Mouse (Mus musculus): ENCODE measurements at regions not wholly inside any gene's neighbourhood (a gene's known extent, or its start where the extent isn't known, plus 50 kb on each side); places are given as distances from the start of the nearest gene placed in this dataset.

DNA sequence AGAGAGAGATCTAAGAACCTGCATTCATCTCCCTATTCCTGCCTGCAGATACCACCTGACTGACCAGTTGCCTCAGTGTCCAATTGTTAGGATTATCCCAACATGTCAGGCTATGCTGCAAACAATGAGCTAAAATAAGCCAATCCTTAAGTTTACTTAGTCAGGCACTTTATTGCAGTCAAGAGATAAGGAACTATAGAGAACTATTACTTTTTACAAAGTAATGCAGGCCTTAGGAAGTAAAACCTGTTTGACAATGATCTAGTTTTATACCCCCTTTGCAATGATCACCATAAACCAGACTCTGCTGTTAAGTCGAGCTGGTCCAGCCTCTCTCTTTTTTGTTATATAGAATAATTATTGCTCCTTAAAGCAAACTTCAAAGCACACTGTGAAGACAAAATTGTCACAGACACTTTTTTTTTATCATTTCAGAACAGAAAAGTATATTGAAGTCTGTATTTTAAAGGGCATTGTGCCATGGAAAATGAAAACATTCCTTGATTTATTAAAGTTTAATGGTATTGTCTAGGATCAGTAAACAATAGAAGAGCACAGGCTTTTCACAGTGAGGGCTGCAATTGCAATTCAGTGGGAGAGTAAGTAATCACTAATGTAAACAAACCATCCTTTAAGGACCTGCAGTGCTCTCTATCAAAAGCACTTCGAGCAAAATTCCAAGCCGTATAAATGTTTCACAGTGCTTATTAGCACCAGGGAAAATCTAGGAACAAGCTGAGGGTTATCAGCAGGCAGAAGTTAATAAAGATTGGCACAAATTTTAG, 152.7 kb downstream of the Gnat3 start:
- no peak overlapping the region for H3K9ac ChIP-seq (replicated peaks; ENCODE audit: low read depth)
- DNase-seq (ENCODE audit: low spot score) = no peak
- no peak overlapping the region for H3K27ac ChIP-seq (ENCODE audit: low read length)
- H3K27me3 ChIP-seq (replicated peaks; ENCODE audit: insufficient read depth, low read length) = no peaks in the 10 kb centered on the region
- no peak overlapping the region for H3K4me2 ChIP-seq (replicated peaks; ENCODE audit: low read depth, low read length)
- no peaks in the 10 kb centered on the region for H3K9me3 ChIP-seq (ENCODE audit: low read length)
- H3K4me1 ChIP-seq (ENCODE audit: insufficient read depth, low read depth, low read length) = no peaks in the 10 kb centered on the region
- WGBS = 3% methylated on average over 3 of the region's 3 CpGs
- ATAC-seq = no peak
- no peaks in the 10 kb centered on the region for H3K36me3 ChIP-seq (ENCODE audit: insufficient read depth, low read length)
- no peak overlapping the region for H3K4me3 ChIP-seq (ENCODE audit: low read depth, low read length)
- TF ChIP-seq EP300 (IDR thresholded peaks at IDR 0.05) (no peak), CTCF (IDR thresholded peaks at IDR 0.05) (no peak)

DNA sequence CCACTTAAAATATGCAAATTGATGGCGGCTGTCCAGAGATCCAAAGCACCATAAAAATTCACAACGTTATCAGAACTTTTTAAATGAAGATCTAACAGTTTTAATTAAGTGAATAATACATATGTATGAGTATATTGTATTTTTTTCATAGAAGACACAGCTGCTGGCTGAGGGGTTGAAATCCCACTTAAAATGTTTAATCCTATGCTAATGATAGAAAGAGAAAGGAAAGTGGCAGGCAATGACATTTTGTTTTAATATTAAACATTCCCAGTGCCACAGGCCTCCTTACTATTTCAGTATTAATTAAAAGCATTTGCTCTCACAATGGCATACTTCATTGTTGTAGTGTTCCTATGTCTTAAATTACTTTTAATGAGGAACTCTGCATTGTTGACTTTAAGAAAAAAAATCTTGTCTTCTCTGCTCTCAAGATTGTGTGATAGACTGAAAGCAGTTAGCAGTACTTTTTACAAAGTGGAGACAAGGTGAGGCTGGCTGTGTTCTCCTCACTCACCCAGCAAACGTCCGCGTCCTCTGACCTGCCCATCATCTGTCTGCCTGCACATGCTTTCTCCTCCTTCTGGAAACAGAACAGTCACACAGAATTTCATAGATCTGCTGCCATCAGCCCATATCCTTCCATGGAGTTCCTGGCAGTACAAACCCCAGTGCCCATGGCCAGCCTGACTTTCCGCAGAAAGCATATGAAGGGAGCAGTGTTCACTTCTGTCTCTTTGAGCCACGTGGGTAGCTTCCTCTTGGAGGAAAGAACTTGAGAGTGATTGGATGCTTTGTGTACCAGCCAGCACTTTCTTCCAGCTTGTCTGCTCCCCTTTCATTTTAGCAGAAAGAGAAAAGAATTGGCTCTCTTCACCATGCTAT, 173.7 kb downstream of the Gnat3 start:
- Histone ChIP-seq H3K27ac (ENCODE audit: low read length) (no peak overlapping the region), H3K36me3 (ENCODE audit: insufficient read depth, low read length) (no peaks in the 10 kb centered on the region), H3K4me3 (ENCODE audit: low read depth, low read length) (no peak overlapping the region), H3K9ac (replicated peaks; ENCODE audit: low read depth) (no peak overlapping the region), H3K4me1 (ENCODE audit: insufficient read depth, low read depth, low read length) (no peaks in the 10 kb centered on the region), H3K27me3 (replicated peaks; ENCODE audit: insufficient read depth, low read length) (no peaks in the 10 kb centered on the region), H3K9me3 (ENCODE audit: low read length) (no peaks in the 10 kb centered on the region), H3K4me2 (replicated peaks; ENCODE audit: low read depth, low read length) (no peak overlapping the region)
- TF ChIP-seq EP300 (IDR thresholded peaks at IDR 0.05) (no peak), CTCF (IDR thresholded peaks at IDR 0.05) (no peak)
- DNase-seq (ENCODE audit: low spot score) (no peak), ATAC-seq (no peak)
- 49% methylated on average over 7 of the region's 7 CpGs for WGBS

DNA sequence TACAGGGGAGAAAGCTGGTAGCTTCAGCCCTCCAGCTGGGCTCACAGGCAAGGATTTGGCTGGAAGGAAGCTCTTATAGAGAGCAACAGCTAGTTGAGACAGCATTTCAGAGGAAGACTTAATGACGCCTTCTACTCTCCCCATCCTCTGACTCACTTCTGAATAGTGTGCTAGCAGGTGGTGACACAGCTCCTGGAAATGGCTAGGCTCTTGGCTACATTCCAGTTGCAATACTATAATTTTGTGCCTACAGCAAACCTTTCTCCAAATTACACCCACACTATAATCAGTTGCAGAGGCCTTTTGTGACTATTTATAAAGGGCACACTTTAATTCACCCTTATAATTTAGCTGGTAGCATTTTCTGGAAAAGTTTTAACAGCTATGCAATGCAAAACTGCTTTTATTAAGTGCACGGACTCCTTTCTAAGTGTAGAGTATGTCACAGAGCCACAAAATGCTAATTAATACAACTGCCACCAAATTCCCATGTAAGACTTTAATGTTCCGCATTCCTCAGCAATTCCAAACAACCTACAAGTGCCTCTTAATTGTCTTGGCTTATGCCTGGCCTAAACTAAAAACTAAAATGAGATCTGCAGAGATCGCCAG, 175.2 kb downstream of the Gnat3 start:
- Histone ChIP-seq H3K9ac (replicated peaks; ENCODE audit: low read depth) (no peak overlapping the region), H3K27ac (ENCODE audit: low read length) (no peak overlapping the region), H3K4me3 (ENCODE audit: low read depth, low read length) (no peak overlapping the region), H3K4me2 (replicated peaks; ENCODE audit: low read depth, low read length) (no peak overlapping the region), H3K36me3 (ENCODE audit: insufficient read depth, low read length) (no peaks in the 10 kb centered on the region), H3K4me1 (ENCODE audit: insufficient read depth, low read depth, low read length) (no peaks in the 10 kb centered on the region), H3K9me3 (ENCODE audit: low read length) (no peaks in the 10 kb centered on the region), H3K27me3 (replicated peaks; ENCODE audit: insufficient read depth, low read length) (no peaks in the 10 kb centered on the region)
- no peak for ATAC-seq
- WGBS = 67% methylated on average over 4 of the region's 4 CpGs
- TF ChIP-seq EP300 (IDR thresholded peaks at IDR 0.05) = no peak
- TF ChIP-seq CTCF (IDR thresholded peaks at IDR 0.05) = no peak
- DNase-seq (ENCODE audit: low spot score) = no peak

- ATAC-seq = no peak
- H3K4me1 ChIP-seq (ENCODE audit: insufficient read depth, low read depth, low read length) = no peaks in the 10 kb centered on the region
- TF ChIP-seq CTCF (IDR thresholded peaks at IDR 0.05) = no peak
- no peak for TF ChIP-seq EP300 (IDR thresholded peaks at IDR 0.05)
- WGBS = 41% methylated on average over 1 of the region's 1 CpGs
- DNase-seq (ENCODE audit: low spot score) = no peak
- H3K9ac ChIP-seq (replicated peaks; ENCODE audit: low read depth) = no peak overlapping the region
- no peak overlapping the region for H3K4me3 ChIP-seq (ENCODE audit: low read depth, low read length)
- no peaks in the 10 kb centered on the region for H3K27me3 ChIP-seq (replicated peaks; ENCODE audit: insufficient read depth, low read length)
- no peak overlapping the region for H3K27ac ChIP-seq (ENCODE audit: low read length)
- no peaks in the 10 kb centered on the region for H3K9me3 ChIP-seq (ENCODE audit: low read length)
- H3K36me3 ChIP-seq (ENCODE audit: insufficient read depth, low read length) = no peaks in the 10 kb centered on the region
- H3K4me2 ChIP-seq (replicated peaks; ENCODE audit: low read depth, low read length) = no peak overlapping the region
These were observed 189.9 kb downstream of the Gnat3 start for GRCm38 (mm10) chr5:18152241-18152640.

GRCm38 (mm10) chr5:18153703-18154102, 191.4 kb downstream of the Gnat3 start:
- Histone ChIP-seq H3K4me1 (ENCODE audit: insufficient read depth, low read depth, low read length) (no peaks in the 10 kb centered on the region), H3K36me3 (ENCODE audit: insufficient read depth, low read length) (no peaks in the 10 kb centered on the region), H3K9me3 (ENCODE audit: low read length) (no peaks in the 10 kb centered on the region), H3K27me3 (replicated peaks; ENCODE audit: insufficient read depth, low read length) (no peaks in the 10 kb centered on the region), H3K27ac (ENCODE audit: low read length) (no peak overlapping the region), H3K4me2 (replicated peaks; ENCODE audit: low read depth, low read length) (no peak overlapping the region), H3K4me3 (ENCODE audit: low read depth, low read length) (no peak overlapping the region), H3K9ac (replicated peaks; ENCODE audit: low read depth) (no peak overlapping the region)
- no peak for ATAC-seq
- 100% methylated on average over 1 of the region's 1 CpGs for WGBS
- TF ChIP-seq EP300 (IDR thresholded peaks at IDR 0.05) (no peak), CTCF (IDR thresholded peaks at IDR 0.05) (no peak)
- no peak for DNase-seq (ENCODE audit: low spot score)

DNA sequence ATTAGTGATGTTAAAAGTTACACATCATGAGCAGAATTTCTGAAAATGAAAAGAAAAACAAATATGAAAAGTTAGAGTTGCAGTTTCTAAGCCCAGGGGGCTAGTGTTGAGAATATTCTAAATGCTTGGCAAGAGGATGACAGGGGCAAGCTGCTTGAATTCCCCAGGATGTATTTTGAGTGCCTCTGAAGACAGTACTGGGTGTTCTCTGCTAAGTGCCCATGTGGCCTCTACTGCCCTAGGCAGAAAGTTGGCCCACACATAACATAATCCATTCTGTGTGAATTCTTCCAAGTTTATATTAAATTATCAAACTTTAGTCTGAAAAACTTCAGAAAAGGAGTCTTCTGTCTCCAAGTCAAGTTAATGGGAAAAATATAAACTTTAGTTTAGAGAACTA, 196.6 kb downstream of the Gnai1 start:
- H3K27ac ChIP-seq (ENCODE audit: low read length) = no peak overlapping the region
- DNase-seq (ENCODE audit: low spot score) (no peak), ATAC-seq (no peak)
- H3K9ac ChIP-seq (replicated peaks; ENCODE audit: low read depth) = no peak overlapping the region
- no peak overlapping the region for H3K4me3 ChIP-seq (ENCODE audit: low read depth, low read length)
- no peaks in the 10 kb centered on the region for H3K4me1 ChIP-seq (ENCODE audit: insufficient read depth, low read depth, low read length)
- no peak overlapping the region for H3K4me2 ChIP-seq (replicated peaks; ENCODE audit: low read depth, low read length)
- no peaks in the 10 kb centered on the region for H3K36me3 ChIP-seq (ENCODE audit: insufficient read depth, low read length)
- TF ChIP-seq CTCF (IDR thresholded peaks at IDR 0.05) (no peak), EP300 (IDR thresholded peaks at IDR 0.05) (no peak)
- H3K9me3 ChIP-seq (ENCODE audit: low read length) = no peaks in the 10 kb centered on the region
- no peaks in the 10 kb centered on the region for H3K27me3 ChIP-seq (replicated peaks; ENCODE audit: insufficient read depth, low read length)

Measured in lung, postnatal 0 days (tissue).